Mouse (Mus musculus): ENCODE measurements around the gene Mme.

DNA sequence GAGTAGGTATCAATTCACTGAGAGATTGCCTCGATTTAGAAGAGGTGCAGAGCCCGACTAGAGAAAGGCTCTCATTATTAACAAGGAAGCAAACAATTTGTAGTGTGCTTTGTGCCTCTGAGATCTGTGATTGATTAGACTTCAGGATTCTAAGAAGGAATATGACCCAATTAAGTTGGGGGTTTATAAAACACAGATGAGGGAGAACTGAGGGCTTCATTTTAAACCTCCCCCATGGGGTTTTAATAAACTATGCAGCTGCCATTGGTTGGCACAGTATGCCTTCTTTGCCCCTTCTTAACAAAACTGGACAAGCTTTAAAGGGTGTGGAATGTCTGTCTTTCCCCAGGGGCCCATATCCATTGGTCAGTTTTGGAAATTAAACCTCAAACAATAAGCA lies 5.4 kb upstream of the Mme start:
- no peak for TF ChIP-seq CTCF (IDR thresholded peaks at IDR 0.05; ENCODE audit: low read depth)
- no peak for TF ChIP-seq EP300 (IDR thresholded peaks at IDR 0.05; ENCODE audit: low read depth)

Measured in liver, embryonic 14.5 days (tissue).